Mouse (Mus musculus): ENCODE results near the gene Cdc25b. TPM values are rescaled to one million over a fixed set of nuclear protein-coding genes. Genes with fewer than 3 reads are reported as not detected.

Cdc25b gene
- polyA plus RNA-seq, 1 experiment from 2014 or later = 23.9 TPM

GRCm38 (mm10) chr2:131146193-131147042, 40.3 kb upstream of the Cdc25b start:
- H3K36me3 ChIP-seq (replicated peaks) = peaks cover 37% of the 10 kb centered on the region
- no peak overlapping the region for H3K4me3 ChIP-seq
- no peaks in the 10 kb centered on the region for H3K27me3 ChIP-seq (replicated peaks)
- H3K27ac ChIP-seq = no peak overlapping the region
- H3K9ac ChIP-seq = no peak overlapping the region
- ATAC-seq (replicated peaks) = no peak
- 89% methylated on average over 21 of the region's 21 CpGs for WGBS
- H3K4me1 ChIP-seq = no peaks in the 10 kb centered on the region
- no peaks in the 10 kb centered on the region for H3K9me3 ChIP-seq
- H3K4me2 ChIP-seq = no peak overlapping the region

GRCm38 (mm10) chr2:131147043-131147365, 39.7 kb upstream of the Cdc25b start:
- Histone ChIP-seq H3K36me3 (replicated peaks) (peaks cover 37% of the 10 kb centered on the region), H3K4me1 (no peaks in the 10 kb centered on the region), H3K9ac (no peak overlapping the region), H3K9me3 (no peaks in the 10 kb centered on the region), H3K4me3 (no peak overlapping the region), H3K4me2 (no peak overlapping the region), H3K27ac (no peak overlapping the region), H3K27me3 (replicated peaks) (no peaks in the 10 kb centered on the region)
- ATAC-seq (replicated peaks) = no peak
- 95% methylated on average over 8 of the region's 8 CpGs for whole genome bisulfite sequencing

GRCm38 (mm10) chr2:131148353-131149253, 38.1 kb upstream of the Cdc25b start:
- no peaks in the 10 kb centered on the region for H3K27me3 ChIP-seq (replicated peaks)
- H3K9ac ChIP-seq = no peak overlapping the region
- no peak overlapping the region for H3K4me2 ChIP-seq
- H3K27ac ChIP-seq = no peak overlapping the region
- WGBS = 94% methylated on average over 8 of the region's 8 CpGs
- no peaks in the 10 kb centered on the region for H3K4me1 ChIP-seq
- H3K4me3 ChIP-seq = no peak overlapping the region
- no peaks in the 10 kb centered on the region for H3K9me3 ChIP-seq
- H3K36me3 ChIP-seq (replicated peaks) = peaks cover 37% of the 10 kb centered on the region
- ATAC-seq (replicated peaks) = no peak

- Histone ChIP-seq H3K4me1 (no peaks in the 10 kb centered on the region), H3K27ac (no peak overlapping the region), H3K4me2 (no peak overlapping the region), H3K4me3 (no peak overlapping the region), H3K27me3 (replicated peaks) (no peaks in the 10 kb centered on the region), H3K9me3 (no peaks in the 10 kb centered on the region), H3K36me3 (replicated peaks) (peaks cover 37% of the 10 kb centered on the region), H3K9ac (no peak overlapping the region)
- ATAC-seq (replicated peaks) = no peak
- 96% methylated on average over 3 of the region's 3 CpGs for WGBS
These were observed 37.5 kb upstream of the Cdc25b start for GRCm38 (mm10) chr2:131149254-131149578.

- Histone ChIP-seq H3K27me3 (replicated peaks) (no peaks in the 10 kb centered on the region), H3K36me3 (replicated peaks) (peaks cover 15% of the 10 kb centered on the region), H3K27ac (no peak overlapping the region), H3K4me1 (peaks cover 6% of the 10 kb centered on the region), H3K4me2 (no peak overlapping the region), H3K9me3 (no peaks in the 10 kb centered on the region), H3K9ac (no peak overlapping the region), H3K4me3 (no peak overlapping the region)
- ATAC-seq (replicated peaks) = no peak
- 87% methylated on average over 7 of the region's 7 CpGs for WGBS
These were observed 34.5 kb upstream of the Cdc25b start for GRCm38 (mm10) chr2:131152166-131152730.

GRCm38 (mm10) chr2:131154036-131154435, 32.7 kb upstream of the Cdc25b start:
- Histone ChIP-seq H3K36me3 (replicated peaks) (peaks cover 3% of the 10 kb centered on the region), H3K9me3 (no peaks in the 10 kb centered on the region), H3K27ac (no peak overlapping the region), H3K4me3 (no peak overlapping the region), H3K4me2 (no peak overlapping the region), H3K9ac (no peak overlapping the region), H3K27me3 (replicated peaks) (no peaks in the 10 kb centered on the region), H3K4me1 (peaks cover 24% of the 10 kb centered on the region)
- no peak for ATAC-seq (replicated peaks)
- 91% methylated on average over 4 of the region's 4 CpGs for WGBS

GRCm38 (mm10) chr2:131156987-131157386, 29.8 kb upstream of the Cdc25b start:
- Histone ChIP-seq H3K27me3 (replicated peaks) (no peaks in the 10 kb centered on the region), H3K9ac (no peak overlapping the region; the same call in 1 of the 2 replicates), H3K27ac (no peak overlapping the region), H3K4me2 (no peak overlapping the region), H3K36me3 (replicated peaks) (no peaks in the 10 kb centered on the region; the same call in 1 of the 2 replicates), H3K9me3 (no peaks in the 10 kb centered on the region), H3K4me3 (no peak overlapping the region), H3K4me1 (peaks cover 33% of the 10 kb centered on the region)
- ATAC-seq (replicated peaks) = no peak
- WGBS = 96% methylated on average over 7 of the region's 7 CpGs

- peak; percentile 80 for ATAC-seq (replicated peaks)
- no peaks in the 10 kb centered on the region for H3K9me3 ChIP-seq
- no peaks in the 10 kb centered on the region for H3K36me3 ChIP-seq (replicated peaks)
- H3K27ac ChIP-seq = peak overlapping the region; percentile 91
- peak overlapping the region; percentile 82 for H3K4me3 ChIP-seq
- peak overlapping the region; percentile 78 for H3K4me2 ChIP-seq
- H3K27me3 ChIP-seq (replicated peaks) = no peaks in the 10 kb centered on the region
- H3K9ac ChIP-seq = peak overlapping the region; percentile 79
- peaks cover 33% of the 10 kb centered on the region for H3K4me1 ChIP-seq
- WGBS = 0% methylated on average over 18 of the region's 18 CpGs
These were observed 27.2 kb upstream of the Cdc25b start for GRCm38 (mm10) chr2:131159491-131159910.

- peaks cover 33% of the 10 kb centered on the region for H3K4me1 ChIP-seq
- under 1% methylated on average over 54 of the region's 54 CpGs for WGBS
- peak; percentile 98 for ATAC-seq (replicated peaks)
- peak within 1 kb of the TSS; percentile 79 for H3K9ac ChIP-seq
- 0 out of 2 replicates have a peak, but pooled peaks cover 2% of the 10 kb centered on the region for H3K9me3 ChIP-seq
- peak within 1 kb of the TSS; percentile 82 for H3K4me3 ChIP-seq
- peak within 1 kb of the TSS; percentile 78 for H3K4me2 ChIP-seq
- peak within 1 kb of the TSS; percentile 91 for H3K27ac ChIP-seq
- no peaks in the 10 kb centered on the region for H3K36me3 ChIP-seq (replicated peaks)
- H3K27me3 ChIP-seq (replicated peaks) = no peaks in the 10 kb centered on the region
These were observed 26.7 kb upstream of the Cdc25b start, which contains the start of gene 1700037H04Rik for GRCm38 (mm10) chr2:131159938-131160581. Gene 1700037H04Rik, minus strand, starts transcription at chr2:131160081.

GRCm38 (mm10) chr2:131160671-131161111, 26.1 kb upstream of the Cdc25b start:
- peak overlapping the region; percentile 82 for H3K4me3 ChIP-seq
- H3K4me1 ChIP-seq = peaks cover 33% of the 10 kb centered on the region
- under 1% methylated on average over 17 of the region's 17 CpGs for WGBS
- ATAC-seq (replicated peaks) = peak; percentile 1; the same call in 1 of the 2 replicates
- 0 out of 2 replicates have a peak, but pooled peaks cover 4% of the 10 kb centered on the region for H3K9me3 ChIP-seq
- H3K36me3 ChIP-seq (replicated peaks) = no peaks in the 10 kb centered on the region
- peak overlapping the region; percentile 63 for H3K4me2 ChIP-seq
- peak overlapping the region; percentile 79 for H3K9ac ChIP-seq
- no peaks in the 10 kb centered on the region for H3K27me3 ChIP-seq (replicated peaks)
- H3K27ac ChIP-seq = peak overlapping the region; percentile 91

GRCm38 (mm10) chr2:131163924-131164323, 22.8 kb upstream of the Cdc25b start:
- Histone ChIP-seq H3K9ac (no peak overlapping the region), H3K27ac (no peak overlapping the region), H3K36me3 (replicated peaks) (no peaks in the 10 kb centered on the region), H3K4me1 (peaks cover 10% of the 10 kb centered on the region), H3K4me3 (no peak overlapping the region), H3K9me3 (0 out of 2 replicates have a peak, but pooled peaks cover 4% of the 10 kb centered on the region), H3K27me3 (replicated peaks) (no peaks in the 10 kb centered on the region), H3K4me2 (no peak overlapping the region)
- no peak for ATAC-seq (replicated peaks)
- 78% methylated on average over 7 of the region's 7 CpGs for WGBS

All from midbrain, embryonic 15.5 days (tissue).